Mouse (Mus musculus) ES-Bruce4 (cell line): ENCODE data around the gene Dhrs9. TPM values are rescaled to one million over a fixed set of nuclear protein-coding genes. Genes with fewer than 3 reads are reported as not detected.

Experiments used
- H3K27ac ChIP-seq: 2 replicates; pipeline ENCODE4 v1.5.1; 2012; ENCODE audit warnings: low read length, inconsistent platforms; ENCODE audit not compliant: insufficient read depth
- H3K27me3 ChIP-seq: 2 replicates; pipeline ENCODE4 v1.6.1; 2012; ENCODE audit warnings: mild to moderate bottlenecking, low read length, inconsistent platforms; ENCODE audit not compliant: control insufficient read depth, poor library complexity, insufficient read depth, severe bottlenecking
- H3K36me3 ChIP-seq: 2 replicates; pipeline ENCODE4 v1.6.1; 2012; ENCODE audit warnings: inconsistent platforms, mild to moderate bottlenecking, low read length, moderate library complexity; ENCODE audit not compliant: control insufficient read depth, poor library complexity, insufficient read depth, severe bottlenecking
- H3K4me1 ChIP-seq: one replicate; pipeline ENCODE4 v1.8.1; 2011; ENCODE audit warnings: low read length; ENCODE audit not compliant: control insufficient read depth, insufficient read depth
- H3K4me3 ChIP-seq: 2 replicates; pipeline ENCODE4 v1.5.1; 2011; ENCODE audit warnings: low read depth, mild to moderate bottlenecking, low read length
- H3K9ac ChIP-seq: 2 replicates; pipeline ENCODE4 v1.6.1; 2012; ENCODE audit warnings: low read depth, mild to moderate bottlenecking, inconsistent platforms; ENCODE audit not compliant: poor library complexity, severe bottlenecking
- H3K9me3 ChIP-seq: replicated peaks from 2 replicates; pipeline ENCODE4 v1.6.1; 2012; ENCODE audit warnings: mild to moderate bottlenecking, low read length, inconsistent platforms; ENCODE audit not compliant: control insufficient read depth, poor library complexity, insufficient read depth, severe bottlenecking
- CTCF ChIP-seq: IDR thresholded peaks from one replicate; pipeline ENCODE4 v1.8.1; 2011; ENCODE audit warnings: low read depth, low read length
- EP300 ChIP-seq: IDR thresholded peaks from 2 replicates; pipeline ENCODE4 v1.6.1; 2011; ENCODE audit warnings: low read depth, low read length; ENCODE audit not compliant: insufficient read depth
- POLR2A ChIP-seq: IDR thresholded peaks from one replicate; pipeline ENCODE4 v1.8.1; 2011; ENCODE audit warnings: low read length; ENCODE audit not compliant: insufficient read depth
- polyA plus RNA-seq: library from polyadenylated mRNA; stranded (reverse); fragments of >200 nt; gene quantifications from 2 replicates; pipeline ENCODE4 v1.2.4, GENCODE M21; 2011; ENCODE audit warnings: low read depth; ENCODE audit not compliant: missing spikeins, insufficient read depth, insufficient read length

Gene Dhrs9
- polyA plus RNA-seq, 1 experiment = 0.13 TPM

DNA sequence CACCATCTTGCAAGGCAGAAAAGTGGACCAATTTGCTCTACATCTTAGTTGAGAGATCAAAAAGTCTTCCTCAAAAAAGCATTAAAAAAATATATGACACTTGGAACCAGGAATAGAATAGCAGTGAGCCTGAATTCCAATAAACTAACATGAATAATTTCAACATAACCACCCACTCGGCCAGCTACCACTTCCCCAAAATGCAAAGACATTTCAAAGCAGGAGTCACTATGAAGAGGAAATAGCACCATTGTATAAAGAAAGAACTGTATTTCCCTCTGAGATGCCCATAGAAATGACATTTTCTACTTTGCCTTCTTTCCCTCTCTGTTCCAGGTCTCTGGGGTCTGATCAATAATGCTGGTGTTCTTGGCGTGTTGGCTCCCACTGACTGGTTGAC is 13.7 kb downstream of the Dhrs9 start:
- Histone ChIP-seq H3K27me3 (no peaks in the 10 kb centered on the region), H3K9ac (no peak overlapping the region), H3K27ac (no peak overlapping the region), H3K36me3 (no peaks in the 10 kb centered on the region), H3K4me3 (no peak overlapping the region), H3K9me3 (no peaks in the 10 kb centered on the region), H3K4me1 (no peaks in the 10 kb centered on the region)
- TF ChIP-seq CTCF (no peak), EP300 (no peak), POLR2A (no peak)

DNA sequence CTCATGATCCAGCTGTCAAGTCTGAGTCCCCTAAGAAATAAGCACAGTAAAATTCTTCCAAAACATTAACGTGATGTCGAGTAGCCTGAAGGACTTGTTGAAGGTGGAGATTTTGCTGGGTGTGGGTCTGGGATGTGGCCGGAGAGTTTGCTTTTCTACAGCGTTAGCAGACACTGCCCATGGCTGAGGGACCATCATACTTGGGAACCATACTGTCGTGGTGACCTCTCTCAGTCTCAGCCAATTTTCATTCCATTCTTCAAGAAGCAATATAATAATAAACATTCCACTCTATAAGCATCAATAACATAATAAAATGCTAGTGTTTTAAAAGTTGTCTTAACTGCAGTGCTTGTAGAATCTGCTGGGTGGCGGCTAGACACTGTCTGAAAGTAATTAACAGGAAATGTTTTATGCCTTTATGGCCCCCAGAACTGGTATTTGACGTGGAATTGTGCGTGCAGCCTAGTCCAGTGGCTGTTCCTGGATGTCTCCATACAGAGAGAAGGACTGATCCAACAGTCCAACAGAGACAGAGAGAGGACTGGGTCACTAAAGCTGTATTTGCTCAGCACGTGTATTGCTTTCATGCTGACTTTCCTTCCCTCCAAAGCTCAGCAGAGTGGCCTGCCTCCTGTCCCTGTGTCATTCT is 15.5 kb downstream of the Dhrs9 start:
- H3K27ac ChIP-seq = no peak overlapping the region
- H3K9ac ChIP-seq = no peak overlapping the region
- no peak for TF ChIP-seq POLR2A
- TF ChIP-seq CTCF = no peak
- TF ChIP-seq EP300 = no peak
- H3K27me3 ChIP-seq = no peaks in the 10 kb centered on the region
- H3K36me3 ChIP-seq = no peaks in the 10 kb centered on the region
- H3K9me3 ChIP-seq = no peaks in the 10 kb centered on the region
- no peak overlapping the region for H3K4me3 ChIP-seq
- H3K4me1 ChIP-seq = no peaks in the 10 kb centered on the region

DNA sequence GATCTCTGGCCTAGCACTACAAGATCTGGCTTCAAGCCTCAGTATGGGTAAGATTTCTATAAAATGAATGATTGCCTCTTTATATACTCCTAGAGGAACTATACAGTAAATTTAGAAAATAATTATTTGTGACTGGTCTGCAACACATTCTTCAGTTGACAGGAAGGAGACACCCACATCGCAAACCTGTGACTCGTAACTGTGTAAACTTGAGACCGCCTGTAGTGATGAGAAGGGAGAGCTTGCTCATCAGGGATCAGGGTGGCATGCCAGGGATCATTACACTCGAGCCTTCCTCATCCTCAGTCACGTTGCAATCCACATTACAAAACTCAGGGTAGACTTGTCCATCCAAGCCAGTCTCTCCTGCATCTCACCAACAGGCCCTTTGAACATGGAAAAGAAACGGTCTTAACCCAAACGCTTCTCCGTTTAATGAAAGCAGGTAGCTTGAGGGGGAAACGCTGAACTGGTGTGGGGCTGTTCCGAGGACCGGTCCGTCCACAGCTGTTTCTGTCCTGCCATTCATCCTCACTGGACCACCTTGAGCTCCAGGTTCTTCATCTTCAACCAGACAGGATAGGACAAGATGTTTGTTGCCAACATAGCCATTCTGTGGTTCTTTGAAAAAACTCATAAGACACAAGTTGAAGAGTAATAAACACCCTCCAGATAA is 16.7 kb downstream of the Dhrs9 start:
- Histone ChIP-seq H3K9me3 (no peaks in the 10 kb centered on the region), H3K4me1 (no peaks in the 10 kb centered on the region), H3K27ac (no peak overlapping the region), H3K4me3 (no peak overlapping the region), H3K27me3 (no peaks in the 10 kb centered on the region), H3K9ac (no peak overlapping the region), H3K36me3 (no peaks in the 10 kb centered on the region)
- no peak for TF ChIP-seq CTCF
- no peak for TF ChIP-seq POLR2A
- no peak for TF ChIP-seq EP300

DNA sequence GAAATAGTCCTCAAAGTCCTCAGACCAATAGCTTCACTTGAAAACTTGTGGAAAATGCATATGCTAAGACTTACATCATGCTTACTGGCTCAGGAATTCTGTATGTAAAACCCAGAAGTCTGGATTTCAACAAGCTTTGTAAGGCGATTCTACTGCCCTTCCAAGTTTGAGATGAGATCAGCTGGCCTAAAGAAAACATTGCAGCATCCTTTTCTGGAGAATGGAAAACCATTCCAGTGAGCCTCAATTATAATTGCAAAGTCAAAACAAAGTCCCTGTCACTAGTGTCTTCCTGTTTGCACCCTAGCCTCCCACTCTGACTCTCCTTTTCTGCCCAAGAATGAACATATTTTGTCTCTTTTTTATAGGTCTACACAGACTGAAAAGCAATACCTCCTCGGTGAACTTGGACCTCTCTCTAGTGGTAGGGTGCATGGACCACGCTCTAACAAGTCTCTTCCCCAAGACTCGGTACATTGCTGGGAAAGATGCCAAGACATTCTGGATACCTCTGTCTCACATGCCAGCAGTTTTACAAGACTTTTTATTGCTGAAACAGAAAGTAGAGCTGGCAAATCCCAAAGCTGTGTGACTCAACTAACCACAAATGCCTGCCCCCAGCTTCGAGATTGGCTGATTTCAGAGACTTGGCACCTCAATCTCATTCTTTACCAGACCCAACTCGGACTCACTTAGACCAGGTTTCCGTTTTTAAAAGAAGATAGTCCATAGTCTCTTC is 20.8 kb downstream of the Dhrs9 start:
- H3K27ac ChIP-seq = no peak overlapping the region
- H3K27me3 ChIP-seq = no peaks in the 10 kb centered on the region
- H3K9me3 ChIP-seq = no peaks in the 10 kb centered on the region
- no peak overlapping the region for H3K9ac ChIP-seq
- no peaks in the 10 kb centered on the region for H3K4me1 ChIP-seq
- TF ChIP-seq CTCF (no peak), EP300 (no peak), POLR2A (no peak)
- H3K4me3 ChIP-seq = no peak overlapping the region
- H3K36me3 ChIP-seq = no peaks in the 10 kb centered on the region

DNA sequence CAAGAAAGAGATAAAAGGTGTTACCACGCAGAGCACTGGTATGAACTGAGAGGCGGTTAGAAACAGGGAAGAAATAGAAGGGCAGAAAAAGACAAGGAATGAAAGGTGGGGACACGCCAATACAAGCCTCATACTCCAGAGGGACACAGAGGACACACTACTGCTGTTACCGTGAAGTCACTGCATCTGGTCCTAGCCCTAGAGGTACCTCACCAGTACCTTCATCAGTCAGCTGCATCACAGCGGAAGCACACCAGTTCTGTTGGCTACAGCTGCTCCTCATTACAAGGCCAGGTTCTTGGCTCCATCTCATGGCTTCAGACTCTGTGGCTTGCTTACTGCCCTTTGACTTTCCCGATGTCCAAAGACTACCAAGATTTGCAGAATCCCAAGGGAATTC is 21.6 kb downstream of the Dhrs9 start:
- no peak for TF ChIP-seq CTCF
- TF ChIP-seq EP300 = no peak
- no peak for TF ChIP-seq POLR2A
- H3K9ac ChIP-seq = no peak overlapping the region
- H3K36me3 ChIP-seq = no peaks in the 10 kb centered on the region
- H3K4me1 ChIP-seq = no peaks in the 10 kb centered on the region
- H3K4me3 ChIP-seq = no peak overlapping the region
- no peaks in the 10 kb centered on the region for H3K27me3 ChIP-seq
- H3K27ac ChIP-seq = no peak overlapping the region
- no peaks in the 10 kb centered on the region for H3K9me3 ChIP-seq

DNA sequence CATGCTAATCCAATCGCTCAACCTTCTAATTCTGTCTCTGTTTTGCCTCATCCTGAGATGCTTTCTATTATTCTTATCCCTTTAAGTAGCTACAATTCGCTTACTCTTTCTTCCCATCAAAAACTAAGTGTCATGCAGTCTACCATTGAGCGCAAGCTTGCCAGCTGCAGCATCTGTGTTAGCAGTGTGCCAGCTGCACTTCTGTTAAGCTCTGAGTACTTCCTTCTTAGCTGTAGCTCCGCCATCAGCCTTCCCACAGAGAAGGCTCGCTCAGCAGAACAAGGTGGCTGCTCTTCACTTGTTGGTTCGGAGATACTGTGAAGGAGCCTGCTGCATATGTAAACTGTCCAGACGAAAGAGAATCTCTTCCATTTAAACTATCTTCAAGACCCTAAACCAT is 22.1 kb downstream of the Dhrs9 start:
- Histone ChIP-seq H3K27me3 (no peaks in the 10 kb centered on the region), H3K36me3 (no peaks in the 10 kb centered on the region), H3K27ac (no peak overlapping the region), H3K4me1 (no peaks in the 10 kb centered on the region), H3K9me3 (no peaks in the 10 kb centered on the region), H3K4me3 (no peak overlapping the region), H3K9ac (no peak overlapping the region)
- TF ChIP-seq EP300 = no peak
- no peak for TF ChIP-seq POLR2A
- TF ChIP-seq CTCF = no peak
